Mouse (Mus musculus): Measurements from ENCODE around the gene Nek7.

The Nek7 gene

DNA sequence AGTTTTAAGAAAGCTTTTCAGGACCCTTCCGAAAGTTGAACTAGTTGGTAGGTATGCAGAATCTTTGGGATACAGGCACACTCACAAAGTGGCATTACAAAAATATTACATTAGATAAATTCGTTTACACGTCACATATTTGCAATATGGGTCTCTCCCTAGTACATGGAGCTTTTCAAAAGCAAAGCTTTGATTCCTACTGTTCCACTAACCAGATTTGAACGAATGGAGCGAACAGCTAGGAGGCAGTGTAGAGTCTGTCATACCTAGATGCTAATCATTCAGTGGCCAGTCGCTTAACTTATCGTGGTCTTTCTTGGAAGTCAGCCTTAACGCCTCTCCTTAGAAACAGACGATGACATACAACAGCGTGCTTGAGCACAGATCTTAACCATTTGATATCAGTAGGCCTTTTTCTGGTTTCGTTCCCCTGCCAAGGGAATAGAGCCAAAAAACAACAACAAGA is at the start of gene Nek7:
Gene Nek7 (minus strand): TSS at position 146 of the 466 bp plus-strand sequence.
- peak in 1 of 2 experiments; percentile 25 for DNase-seq (ENCODE audit: low spot score in 2 of 2)

DNA sequence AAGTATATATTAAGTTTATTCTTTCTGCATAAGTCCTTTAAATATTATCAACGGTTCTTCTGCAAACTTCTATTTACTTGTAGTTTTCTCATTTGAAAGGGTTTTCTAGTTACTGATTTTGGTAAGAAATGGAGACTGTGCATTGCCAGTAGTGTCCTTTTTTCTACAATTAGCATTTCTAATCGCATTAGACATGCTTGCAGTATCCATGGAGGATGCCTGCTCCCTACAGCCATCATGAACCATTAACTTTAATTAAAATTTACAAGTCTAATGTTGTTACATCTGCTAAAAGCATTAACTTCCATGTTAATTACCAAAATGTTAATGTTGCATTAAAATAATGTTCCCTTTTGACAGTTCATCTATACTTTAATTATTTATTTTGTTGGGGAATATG is 42.4 kb upstream of the Nek7 start:
- DNase-seq (ENCODE audit: low spot score in 2 of 2), result no peak

DNA sequence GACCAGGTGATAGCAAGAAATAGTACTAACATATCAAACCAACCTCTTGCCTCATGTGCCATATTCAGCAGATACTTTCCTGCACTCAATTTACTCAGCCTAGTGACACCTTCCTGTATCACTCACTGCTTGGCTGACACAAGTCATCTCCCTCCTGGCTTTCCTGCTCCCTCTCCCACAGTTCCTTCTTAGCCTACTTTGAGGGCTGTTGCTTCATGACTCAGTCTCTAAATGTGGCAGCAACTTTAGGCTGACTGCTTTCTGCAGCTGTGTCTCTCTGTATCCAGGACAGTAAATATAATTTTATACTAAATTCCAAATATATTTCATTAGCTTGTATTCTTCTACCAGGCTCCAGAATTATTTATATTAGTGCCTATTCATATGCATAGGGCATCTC is 34.3 kb upstream of the Nek7 start:
- DNase-seq (ENCODE audit: low spot score in 2 of 2), result peak; percentile 12 to 13

DNA sequence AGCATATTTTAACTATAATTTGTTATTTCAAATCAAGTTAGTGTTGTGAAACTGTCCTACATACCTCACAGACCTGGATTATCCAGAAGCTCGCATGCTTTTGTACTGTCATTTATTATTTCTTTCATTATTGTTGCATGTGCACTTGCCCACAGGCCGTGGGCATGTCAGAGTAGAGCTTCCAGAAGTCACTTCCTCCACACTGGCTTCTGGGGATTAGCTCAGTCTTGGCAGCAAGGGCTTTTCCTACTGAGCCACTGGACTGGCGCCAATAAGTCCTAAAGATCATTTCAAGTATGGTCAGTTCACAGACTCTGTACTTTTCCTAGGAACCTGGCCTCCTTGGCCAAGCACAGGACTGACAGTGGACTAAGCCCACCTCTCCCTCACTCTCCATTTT is 25.1 kb upstream of the Nek7 start:
- no peak for DNase-seq (ENCODE audit: low spot score in 2 of 2)

DNA sequence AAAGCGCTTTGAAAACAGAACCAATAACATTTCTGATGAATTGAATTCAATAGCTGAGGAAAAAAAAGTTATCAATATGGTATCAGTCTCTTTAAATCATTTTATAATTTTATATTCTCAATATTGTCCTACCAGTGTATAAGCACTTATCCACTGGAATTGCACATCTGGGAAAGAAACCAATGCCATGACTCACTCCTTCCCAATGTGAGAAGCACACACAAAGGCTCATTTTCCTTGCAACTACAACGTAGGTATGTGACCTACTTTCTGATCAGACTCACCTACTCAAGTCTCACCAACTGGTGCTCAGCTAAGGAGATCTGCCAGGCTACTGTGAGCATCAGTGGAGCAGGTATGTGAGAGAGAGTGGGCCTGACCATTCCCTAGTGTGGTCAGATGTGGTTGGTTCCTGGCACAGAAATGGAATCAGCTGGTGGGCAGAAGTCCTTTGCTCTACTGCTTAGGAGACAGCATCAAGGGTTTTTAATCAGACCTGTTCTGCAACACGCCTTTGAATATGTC is 23.4 kb upstream of the Nek7 start:
- no peak for DNase-seq (ENCODE audit: low spot score in 2 of 2)

DNA sequence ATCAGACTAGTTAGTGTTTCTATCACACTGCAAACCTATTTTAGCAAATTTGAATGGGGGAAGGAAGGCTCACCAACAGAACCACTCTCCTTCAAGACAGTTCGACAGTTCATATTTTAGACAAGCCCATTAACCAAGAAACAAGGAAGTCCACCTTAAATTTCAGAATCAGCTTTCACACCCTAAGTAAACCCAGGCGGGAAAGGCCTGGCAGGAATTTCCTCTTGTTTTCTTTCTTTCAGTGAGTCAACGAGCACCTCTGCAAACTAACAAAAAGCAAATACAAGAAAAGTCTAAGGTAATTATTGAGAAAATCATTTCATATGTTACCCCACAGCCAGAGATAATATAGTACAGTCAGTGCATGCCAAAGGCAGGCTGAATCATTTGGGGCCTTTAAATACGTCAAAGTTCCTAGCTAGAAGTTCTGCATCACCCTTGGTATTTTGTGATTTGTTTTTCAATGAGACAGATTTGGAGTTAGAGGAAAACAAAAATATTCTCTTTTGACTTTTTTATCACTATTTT is 21.1 kb upstream of the Nek7 start:
- DNase-seq (ENCODE audit: low spot score in 2 of 2), result no peak

DNA sequence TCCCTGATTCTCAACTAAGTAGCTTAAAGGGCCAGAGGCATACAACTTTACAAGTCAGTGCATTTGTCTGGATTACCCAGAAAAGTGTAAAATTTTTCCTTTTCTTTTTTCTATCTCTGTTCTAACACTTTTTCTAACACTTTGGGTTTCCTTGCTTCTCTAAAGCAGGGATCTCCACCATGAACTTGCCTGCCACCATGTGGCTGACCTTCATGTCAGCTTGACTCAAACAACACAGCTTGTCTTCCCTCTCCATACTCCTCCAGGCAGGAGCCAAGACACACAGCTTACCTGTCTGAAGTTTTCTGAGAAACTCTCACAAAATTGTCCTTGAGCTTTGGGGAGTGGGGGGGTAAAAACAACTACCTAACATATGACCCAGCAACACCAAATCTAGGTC is 17.9 kb upstream of the Nek7 start:
- DNase-seq (ENCODE audit: low spot score in 2 of 2), result no peak

DNA sequence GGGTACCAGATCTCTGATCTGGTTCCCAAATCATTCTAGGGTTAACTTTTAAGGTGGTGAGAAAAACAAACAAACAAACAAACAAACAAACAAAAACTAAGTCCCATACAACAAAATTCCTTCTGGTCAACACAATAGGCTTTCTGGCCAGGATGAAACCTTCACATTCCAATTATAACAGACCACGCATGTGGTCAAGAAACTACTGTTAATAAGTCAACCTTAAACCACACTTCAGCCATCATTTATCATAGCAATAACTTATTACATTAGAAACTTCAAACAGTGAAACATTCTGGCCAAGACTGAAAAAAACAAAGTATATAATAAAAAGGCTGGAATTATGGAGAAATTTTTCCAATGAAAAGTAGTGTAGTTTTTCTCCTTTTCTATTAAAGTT is 14.6 kb upstream of the Nek7 start:
- DNase-seq (ENCODE audit: low spot score in 2 of 2), result no peak

DNA sequence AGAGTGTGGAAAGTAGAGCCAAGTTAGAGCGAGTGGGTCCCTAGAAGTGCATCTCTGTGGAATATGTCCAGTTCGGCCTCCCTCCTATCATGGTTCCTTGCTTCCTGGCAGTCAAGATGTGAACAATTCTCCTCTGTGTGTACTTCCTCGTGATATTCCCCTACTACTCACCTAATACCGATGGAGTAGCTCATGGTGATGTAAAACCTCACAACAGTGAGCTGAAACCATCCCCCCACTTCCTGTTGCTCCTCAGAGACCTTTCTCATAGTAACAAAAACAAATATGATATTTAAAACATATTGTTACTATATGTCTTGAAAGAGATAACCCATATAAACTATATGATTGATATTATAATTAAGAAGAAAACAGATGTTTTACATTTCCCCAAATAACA is 9.0 kb upstream of the Nek7 start:
- no peak for DNase-seq (ENCODE audit: low spot score in 2 of 2)

DNA sequence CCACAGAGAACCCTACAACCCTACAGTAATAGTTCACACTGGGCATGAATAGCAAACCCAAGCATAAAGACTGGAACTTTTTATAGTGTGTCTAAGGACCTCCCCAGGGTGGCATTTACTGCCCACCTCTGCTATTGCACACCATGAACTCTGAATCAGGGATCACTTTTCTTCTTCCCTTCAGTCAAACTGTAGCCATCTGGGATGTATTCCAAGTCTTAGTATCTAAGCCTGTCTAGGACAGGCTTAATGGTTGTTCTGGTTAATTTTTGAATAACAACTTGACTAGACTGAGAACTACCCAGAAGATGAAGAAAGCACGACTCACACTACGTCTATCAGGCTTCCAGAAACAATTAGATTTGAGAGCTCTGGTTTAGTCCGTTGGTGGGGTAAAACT is 8.5 kb upstream of the Nek7 start:
- no peak for DNase-seq (ENCODE audit: low spot score in 2 of 2)

DNA sequence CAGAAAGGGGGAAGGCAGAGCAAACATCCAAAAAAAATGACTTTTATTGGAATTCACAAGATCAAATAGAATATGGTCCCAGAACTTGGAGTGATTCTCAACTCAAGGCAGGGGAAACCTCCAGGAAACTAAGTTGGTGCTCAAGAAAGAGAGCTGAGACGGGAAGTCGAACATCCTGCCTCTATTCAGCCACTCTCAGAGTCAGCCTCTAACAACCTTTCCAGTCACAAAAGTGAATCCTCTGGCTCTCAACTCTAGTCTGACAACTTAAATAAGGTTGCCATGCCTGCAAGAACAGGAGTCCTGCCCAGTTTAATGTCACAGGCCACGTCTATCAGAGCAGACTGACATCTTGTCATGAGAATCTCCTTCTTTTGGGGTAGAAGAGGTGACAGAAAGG is 7.9 kb upstream of the Nek7 start:
- DNase-seq (ENCODE audit: low spot score in 2 of 2), result no peak

DNA sequence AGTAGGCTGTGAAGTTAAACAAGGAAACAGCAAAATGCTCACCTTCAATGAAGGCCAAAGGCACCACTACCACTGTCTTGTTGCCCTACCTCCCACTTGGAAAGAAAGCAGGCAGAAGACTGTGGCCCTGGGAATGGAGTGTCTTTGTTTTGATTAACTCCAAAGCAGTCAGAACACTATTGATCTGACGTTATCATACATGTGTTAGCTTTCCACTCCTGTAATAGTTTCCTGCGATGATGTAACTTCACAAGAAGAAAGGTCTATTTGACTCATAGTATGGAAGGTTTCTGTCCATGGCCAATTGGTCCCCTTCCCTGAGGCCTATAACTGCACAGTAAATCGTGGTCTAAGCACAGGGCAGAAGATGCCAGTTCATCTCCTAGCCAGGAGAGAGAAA is 6.3 kb upstream of the Nek7 start:
- DNase-seq (ENCODE audit: low spot score in 2 of 2), result no peak

DNA sequence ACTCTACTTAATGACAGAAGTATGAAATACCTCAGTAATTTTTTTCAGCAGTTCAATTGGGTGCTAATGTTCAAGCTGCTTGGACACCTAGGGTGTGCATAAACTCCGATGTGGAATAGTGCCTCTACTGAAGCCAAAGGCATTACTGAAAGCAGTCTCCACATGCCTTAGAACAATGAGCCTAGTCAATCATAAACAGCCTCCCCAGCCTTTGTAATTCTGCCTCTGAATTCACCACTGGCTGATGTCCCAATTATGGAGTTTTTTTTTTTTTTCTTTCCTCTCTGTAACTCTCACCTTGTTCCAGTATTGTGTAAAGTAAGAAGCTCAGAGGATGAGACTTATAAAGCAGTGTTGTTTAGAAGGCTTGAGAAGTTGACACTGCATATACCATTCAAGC is 3.9 kb upstream of the Nek7 start:
- no peak for DNase-seq (ENCODE audit: low spot score in 2 of 2)

DNA sequence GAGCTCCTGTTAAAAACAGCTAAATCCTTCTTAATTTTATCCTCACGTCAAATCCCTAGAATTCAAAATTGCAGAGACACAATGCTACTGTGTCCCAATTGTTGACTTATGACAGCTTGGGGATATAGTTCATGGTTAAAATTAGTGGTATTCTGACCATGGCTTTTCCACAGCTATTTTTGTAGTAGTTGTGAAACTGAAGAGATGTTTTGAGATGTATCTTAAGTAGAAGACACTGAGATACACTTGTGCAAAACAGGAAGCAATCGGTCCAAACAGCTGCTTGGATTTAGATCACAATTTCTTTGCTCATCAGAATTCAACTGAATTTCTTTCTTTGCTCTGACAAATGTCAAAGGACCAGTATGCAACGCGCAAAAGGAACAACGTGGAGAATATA is 2.9 kb upstream of the Nek7 start:
- DNase-seq (ENCODE audit: low spot score in 2 of 2), result no peak

DNA sequence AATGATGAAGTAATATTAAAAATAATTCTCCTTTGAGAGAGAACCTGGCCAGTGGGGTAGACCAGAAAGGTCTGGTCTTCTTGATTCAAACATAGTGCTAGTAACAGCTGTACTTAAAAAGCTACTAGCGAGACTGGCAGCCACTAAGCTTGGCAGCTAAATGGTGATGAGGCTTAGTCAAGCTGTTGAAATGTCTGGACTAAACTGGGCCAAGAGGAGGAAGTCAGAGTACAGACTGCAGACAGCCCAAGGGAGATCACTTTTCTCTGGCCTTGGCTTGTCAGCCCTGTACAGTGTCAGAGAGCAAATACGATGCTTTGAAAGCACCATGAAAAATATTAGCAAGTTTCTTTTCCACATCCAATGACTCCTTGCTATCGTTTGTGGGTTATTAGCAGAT is 2.5 kb upstream of the Nek7 start:
- no peak for DNase-seq (ENCODE audit: low spot score in 2 of 2)

DNA sequence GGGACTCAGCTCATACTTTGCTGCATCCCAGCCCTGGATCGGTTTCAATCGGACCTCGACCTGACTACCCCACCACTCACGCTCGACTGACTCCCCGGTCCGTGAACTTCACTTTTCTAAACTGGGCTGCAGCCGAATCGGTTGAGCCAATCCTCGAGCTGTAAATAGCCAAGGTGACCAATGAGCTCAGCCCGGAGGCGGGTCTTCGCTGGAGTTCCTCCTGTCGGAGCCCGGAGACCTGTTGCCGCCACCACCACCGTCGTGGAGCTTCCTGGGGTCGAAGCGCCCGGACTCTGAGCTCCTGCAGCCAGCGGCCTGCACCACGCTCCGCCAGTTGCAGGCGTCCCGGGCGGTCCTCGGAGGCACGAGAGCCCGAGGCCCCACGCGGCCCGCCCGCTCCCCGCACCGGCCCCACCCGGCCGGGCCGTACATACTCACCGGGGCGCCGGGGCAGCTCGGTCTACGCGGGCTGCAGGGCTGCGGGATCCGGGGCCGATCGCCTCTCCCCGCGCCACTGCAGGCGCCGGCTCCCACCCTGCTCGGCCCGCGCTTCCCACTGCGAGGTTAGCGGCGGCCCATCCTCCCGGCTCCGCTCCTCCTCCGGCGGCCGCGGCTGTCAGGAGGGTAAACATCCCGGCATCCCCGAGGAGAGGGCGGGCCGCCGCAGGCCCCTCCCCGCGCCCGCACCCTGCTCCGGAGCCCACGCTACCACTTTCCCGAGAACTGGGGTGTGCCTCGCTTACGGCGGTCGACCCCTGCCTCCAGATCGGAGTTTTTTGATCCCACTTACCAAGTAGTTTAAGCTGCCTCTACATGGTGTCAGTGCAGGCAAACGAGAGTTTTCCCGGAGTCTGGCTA is 598 bp downstream of the Nek7 start:
- peak; percentile 99 for DNase-seq (ENCODE audit: low spot score in 2 of 2)

DNA sequence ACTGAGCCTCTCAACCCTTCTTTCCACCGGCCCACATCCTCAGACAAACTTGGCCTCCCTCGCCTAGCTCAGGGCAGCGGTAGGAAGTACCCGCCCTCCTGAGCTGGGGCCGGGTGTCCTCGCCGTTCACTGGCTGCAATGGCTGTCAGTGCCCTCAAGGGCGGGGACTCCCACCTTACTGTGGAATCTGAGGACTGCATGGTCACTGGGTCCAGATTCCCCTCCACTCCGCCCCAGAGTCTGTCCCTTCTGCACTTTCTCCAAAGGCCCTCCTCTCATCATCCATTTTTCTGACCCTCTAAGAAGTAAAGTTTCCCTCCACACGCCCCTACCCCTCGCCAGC is 2.0 kb downstream of the Nek7 start:
- DNase-seq (ENCODE audit: low spot score in 2 of 2), result peak; percentile 74 to 77

DNA sequence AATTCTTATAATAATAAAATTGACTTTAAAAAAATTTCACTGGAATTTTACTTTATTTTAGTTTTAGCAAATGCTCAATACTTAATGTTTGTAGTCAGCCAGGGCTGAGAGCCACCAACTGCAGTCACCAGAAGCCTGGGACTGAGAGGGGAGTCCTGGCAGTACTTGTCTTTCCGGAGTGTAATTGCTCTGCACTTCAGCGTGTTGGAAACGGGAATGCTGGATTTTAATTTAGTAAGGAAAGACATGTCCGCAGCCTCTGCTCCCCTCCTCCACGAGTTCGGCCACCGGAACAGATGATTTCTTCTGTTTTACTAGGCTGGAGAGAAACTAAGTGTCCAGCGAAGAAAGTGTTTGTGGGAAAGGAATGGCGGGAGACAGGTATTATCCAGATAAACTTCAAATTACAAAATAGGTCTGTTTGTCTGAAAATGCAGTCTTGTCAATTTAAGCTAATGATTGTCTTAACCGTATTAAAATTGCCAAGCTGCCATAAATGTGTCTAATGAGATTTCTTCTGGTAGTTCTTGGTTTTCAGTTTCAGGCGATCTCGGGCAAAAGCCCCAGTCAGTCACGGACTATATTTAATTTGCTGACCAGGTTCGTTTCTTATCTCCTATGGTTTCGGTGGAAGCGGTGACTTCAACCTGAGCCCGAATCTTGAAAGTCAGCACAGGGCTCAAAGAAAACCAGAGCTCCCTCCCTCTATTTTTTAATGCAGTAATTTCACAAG is 2.5 kb downstream of the Nek7 start:
- DNase-seq (ENCODE audit: low spot score in 2 of 2), result no peak

DNA sequence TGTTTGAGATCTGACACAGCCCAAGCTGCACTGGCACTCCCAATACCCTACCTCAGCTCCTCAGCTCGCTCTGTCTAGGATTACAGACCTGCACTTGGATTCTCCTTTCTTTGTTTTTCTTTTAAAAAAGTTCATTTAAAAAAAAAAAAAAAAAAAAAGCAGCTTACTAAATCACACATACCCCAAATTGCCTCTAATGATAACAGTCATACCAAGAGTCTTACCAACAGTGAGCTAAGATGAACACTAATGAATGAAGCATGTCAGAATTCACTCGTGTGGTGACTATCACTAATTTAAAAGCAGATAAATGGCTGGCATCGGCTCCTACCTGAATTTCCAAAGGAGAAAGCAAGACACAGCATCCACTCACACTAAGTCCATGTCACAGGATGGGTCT is 4.6 kb downstream of the Nek7 start:
- no peak for DNase-seq (ENCODE audit: low spot score in 2 of 2)

DNA sequence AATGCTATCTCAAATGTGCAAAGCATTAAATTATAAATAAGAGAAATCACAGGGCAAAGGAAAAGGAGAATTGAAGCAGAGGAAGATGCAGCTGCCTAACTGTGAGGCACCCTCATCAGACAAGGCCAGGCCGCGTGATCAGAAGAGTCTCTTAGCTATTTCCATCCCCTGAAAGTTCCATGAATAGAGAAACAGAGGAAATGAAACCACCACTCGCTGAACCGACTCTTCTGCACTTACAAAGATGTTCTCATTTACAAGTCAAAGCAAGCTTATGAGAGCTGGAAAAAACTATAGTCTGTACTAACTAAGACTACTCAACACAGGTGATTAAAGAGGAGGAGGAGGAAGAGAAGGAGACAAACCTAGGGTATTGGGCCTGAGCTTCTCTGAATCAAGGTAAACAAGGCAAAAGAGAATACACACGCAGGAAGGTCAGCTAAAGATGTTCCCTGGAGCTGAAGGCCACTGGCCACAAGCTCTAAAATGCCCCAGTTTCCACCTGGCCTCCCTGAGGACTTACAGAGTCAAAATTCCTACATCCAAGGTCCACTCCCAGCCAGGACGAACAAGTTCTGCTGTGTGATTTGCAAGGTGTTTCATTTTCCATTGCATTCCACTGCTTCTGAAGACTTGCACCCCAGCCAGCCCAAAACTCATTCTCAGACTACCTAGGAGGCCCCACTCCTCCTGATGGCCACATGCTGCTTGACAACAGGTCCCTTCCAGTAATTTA is 5.2 kb downstream of the Nek7 start:
- DNase-seq (ENCODE audit: low spot score in 2 of 2), result no peak

DNA sequence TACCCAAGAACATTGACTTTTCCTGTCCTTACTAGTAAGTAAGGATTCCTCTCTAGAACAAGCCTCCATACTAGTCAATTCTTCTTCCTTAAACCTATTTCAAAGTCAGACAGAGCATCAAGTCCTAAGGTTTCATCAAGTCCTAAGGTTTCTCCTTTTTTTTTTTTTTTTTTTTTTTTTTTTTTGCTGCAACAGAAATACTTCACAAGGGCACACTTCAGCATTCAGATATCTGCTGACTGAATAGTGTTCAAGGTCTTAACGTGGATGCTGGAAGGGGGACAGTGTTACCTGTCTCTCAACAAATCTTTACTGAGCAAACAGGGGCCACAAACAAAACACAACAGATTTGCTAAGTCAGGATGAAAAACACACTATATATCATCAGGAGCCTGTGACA is 7.8 kb downstream of the Nek7 start:
- no peak for DNase-seq (ENCODE audit: low spot score in 2 of 2)

DNA sequence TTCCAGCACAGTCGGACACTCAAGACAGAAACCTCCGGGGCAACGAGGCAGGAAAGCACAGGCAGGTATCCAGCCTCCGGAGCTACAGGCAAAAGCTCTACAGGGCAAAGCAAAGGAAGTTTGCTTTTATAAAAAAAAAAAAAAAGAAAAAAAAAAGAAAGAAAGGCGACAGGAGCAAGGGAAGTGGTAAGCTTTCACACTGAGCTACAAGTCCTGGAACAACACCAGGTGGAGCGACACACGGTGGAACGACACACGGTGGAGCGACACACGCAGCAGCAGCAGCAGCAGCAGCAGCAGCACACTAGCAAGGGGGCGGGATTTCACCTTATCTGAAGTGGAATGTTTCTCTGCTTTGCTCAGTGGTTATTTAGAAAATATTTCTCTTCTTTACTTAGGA is 10.8 kb downstream of the Nek7 start:
- no peak for DNase-seq (ENCODE audit: low spot score in 2 of 2)

Data from right cerebral cortex, adult 2 months (tissue).